Mouse (Mus musculus) heart, postnatal 4 days (tissue): Measurements from ENCODE around the gene Zfp40. TPM values are rescaled to one million over a fixed set of nuclear protein-coding genes. Genes with fewer than 3 reads are reported as not detected.

Source experiments
- DNase-seq: peaks from one replicate; pipeline ENCODE4 v3.0.0; 2021
- total RNA-seq, 2 experiments: library from RNA; stranded (reverse); gene quantifications; 2 replicates each; pipeline ENCODE4 v1.2.3; 2021

The Zfp40 gene
- 1 to 10 TPM; 7.3 to 8.2 TPM for total RNA-seq

GRCm38 (mm10) chr17:23192453-23193379, at the start of gene Zfp40:
Gene Zfp40 (minus strand): TSS chr17:23193252.
- DNase-seq = peak; percentile 95

GRCm38 (mm10) chr17:23218320-23218719, 25.3 kb upstream of the Zfp40 start:
- DNase-seq = no peak

GRCm38 (mm10) chr17:23199856-23200255, 6.8 kb upstream of the Zfp40 start:
- DNase-seq = peak; percentile 13

GRCm38 (mm10) chr17:23193441-23193840, 389 bp upstream of the Zfp40 start:
- DNase-seq = peak; percentile 62

- DNase-seq = peak; percentile 16
Observed at GRCm38 (mm10) chr17:23187680-23188079, 5.4 kb downstream of the Zfp40 start.

Other genes starting within 250 kb of the Zfp40 start
- gene Vmn2r-ps130, start 132.1 kb downstream of the Zfp40 start, total RNA-seq = not detected
- not detected for gene Vmn2r114, start 119.3 kb upstream of the Zfp40 start, total RNA-seq
- gene Vmn2r115, start 150.5 kb upstream of the Zfp40 start, total RNA-seq = not detected
- not detected for gene Vmn2r116, start 191.4 kb upstream of the Zfp40 start, total RNA-seq